Mouse (Mus musculus): ENCODE results near the gene Atp13a3.
A peak's percentile ranks its signal among the peaks of the same experiment; 100 is the strongest.
"Not testable (repeated sequence)": the region's sequence is repeated elsewhere in the genome, so short reads cannot be mapped to it uniquely, and the experiment has no call there.

Atp13a3 gene

DNA sequence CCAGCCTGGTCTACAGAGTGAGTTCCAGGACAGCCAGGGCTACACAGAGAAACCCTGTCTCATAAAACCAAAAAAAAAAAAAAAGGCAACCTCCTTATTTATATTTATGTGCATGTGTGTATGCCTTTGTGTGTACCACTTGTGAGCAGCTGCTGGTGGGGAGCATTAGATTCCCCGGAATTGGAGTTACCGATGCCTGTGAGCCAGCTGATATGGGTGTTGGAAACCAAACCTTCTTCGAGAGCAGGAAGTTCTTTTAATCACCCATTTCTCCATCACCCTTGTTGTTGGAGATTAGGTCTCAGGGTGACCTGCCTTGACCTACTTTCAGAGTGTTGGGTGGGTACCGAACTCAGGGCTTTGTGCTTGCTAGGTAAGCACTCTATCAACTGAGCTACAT is 5.1 kb upstream of the Atp13a3 start:
- DNase-seq, result no peak

- no peak for DNase-seq
These were observed 1.7 kb upstream of the Atp13a3 start for GRCm38 (mm10) chr16:30407513-30407912.

GRCm38 (mm10) chr16:30403528-30403927 is 2.2 kb downstream of the Atp13a3 start:
- DNase-seq, result no peak

GRCm38 (mm10) chr16:30397127-30398057 is 8.4 kb downstream of the Atp13a3 start:
- DNase-seq, result no peak

DNA sequence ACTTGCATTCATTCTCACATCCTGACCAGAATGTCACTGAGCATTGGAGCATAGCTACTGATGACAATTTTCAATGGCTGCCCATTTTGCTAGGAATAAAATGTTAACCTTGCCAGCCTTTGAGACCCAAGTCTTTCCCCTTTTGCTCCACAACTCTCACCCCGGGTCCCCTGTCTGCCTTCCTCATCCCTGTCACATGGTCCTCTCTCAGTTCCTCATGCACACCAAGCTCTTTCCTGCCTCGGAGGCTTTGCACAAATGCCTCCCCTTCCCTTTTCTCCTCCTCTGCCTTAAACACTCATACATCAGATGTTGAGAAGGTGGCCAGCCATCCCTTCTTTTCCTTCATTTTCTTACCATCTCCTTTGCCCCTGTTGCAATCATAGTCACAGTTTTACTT is 10.6 kb downstream of the Atp13a3 start:
- DNase-seq, result no peak

DNA sequence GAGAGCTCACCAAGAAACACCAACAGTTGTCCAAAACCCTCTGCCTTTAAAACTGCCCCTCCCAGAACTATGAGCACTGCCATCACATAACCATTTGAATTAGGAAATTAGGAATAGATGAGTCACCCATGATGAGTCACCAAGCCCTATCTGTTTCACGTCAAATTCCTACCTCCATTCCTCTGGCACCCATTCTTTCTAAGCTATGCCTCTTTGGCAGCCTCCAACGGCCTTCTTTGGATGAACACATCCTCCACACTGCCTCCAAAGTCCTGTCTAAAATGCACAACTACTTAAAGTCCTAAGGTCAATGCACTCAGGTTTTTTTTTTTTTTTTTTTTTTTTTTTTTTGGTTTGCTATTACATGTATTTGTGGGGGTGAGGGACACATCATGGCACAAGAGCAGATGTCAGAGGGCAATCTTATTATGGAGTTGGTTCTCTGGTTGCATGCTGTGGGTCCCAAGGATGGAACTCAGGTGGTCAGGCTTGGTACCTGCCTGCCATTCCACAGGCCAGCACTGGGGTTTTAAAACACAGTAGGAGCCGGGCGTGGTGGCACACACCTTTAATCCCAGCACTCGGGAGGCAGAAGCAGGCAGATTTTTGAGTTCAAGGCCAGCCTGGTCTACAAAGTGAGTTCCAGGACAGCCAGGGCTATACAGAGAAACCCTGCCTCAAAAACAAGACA is 15.0 kb downstream of the Atp13a3 start:
- no peak for DNase-seq

- DNase-seq, result no peak
These were observed 15.7 kb downstream of the Atp13a3 start for GRCm38 (mm10) chr16:30389831-30390649.

DNA sequence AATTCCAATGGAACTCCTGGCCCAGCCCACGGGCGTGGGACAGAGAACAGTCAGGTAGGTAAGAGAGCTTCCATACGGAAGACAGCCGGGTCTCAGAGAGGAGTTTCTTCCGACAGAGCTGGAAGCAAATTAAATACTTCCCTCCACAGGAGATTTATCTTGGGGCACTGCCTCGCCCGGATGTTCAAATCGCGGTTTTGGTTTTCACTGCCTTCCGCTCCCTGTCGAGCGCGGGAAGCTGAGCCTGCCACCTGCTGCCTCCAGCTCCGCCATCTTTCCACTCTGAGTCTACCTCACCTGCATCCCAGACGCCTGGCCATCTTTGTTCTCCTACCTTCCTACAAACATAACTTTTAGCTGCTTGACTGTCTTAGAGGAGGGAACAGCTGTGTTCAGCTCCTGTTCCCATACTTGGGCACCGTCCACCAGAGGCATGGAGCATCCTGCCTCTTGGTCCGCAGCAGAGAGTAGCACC is 16.5 kb downstream of the Atp13a3 start:
- DNase-seq, result peak; percentile 29

- DNase-seq, result peak; percentile 91
These were observed 17.1 kb downstream of the Atp13a3 start for GRCm38 (mm10) chr16:30388522-30389209.

DNA sequence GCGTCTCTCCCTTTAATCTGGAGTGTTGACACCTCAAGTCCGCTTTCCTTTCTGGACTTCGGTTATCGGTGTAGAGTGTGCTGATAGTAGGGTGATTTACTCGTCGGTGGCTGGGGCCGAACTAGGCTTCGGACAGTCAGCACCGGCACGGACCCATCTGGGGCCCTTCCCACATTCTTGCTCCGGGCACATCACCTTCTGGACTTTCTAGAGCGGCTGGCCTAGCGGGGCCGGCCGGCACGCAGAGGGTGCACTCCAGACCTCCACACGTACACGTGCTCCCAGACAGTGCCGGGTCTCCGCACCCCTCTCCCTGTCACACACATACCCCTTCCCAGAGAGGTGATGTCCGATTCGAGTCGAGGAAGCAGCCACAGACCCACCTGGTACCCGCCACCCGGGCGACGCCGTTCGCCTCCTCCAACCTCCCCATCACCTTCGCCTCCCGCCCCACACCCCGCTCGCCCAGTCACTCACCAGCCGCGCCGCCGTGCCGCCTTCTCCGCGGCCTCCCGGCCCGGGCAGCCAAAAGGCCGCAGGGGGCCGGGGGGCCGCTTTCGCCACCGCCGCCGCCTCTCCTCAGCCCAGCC is 17.8 kb downstream of the Atp13a3 start:
- peak; percentile 20 for DNase-seq

DNA sequence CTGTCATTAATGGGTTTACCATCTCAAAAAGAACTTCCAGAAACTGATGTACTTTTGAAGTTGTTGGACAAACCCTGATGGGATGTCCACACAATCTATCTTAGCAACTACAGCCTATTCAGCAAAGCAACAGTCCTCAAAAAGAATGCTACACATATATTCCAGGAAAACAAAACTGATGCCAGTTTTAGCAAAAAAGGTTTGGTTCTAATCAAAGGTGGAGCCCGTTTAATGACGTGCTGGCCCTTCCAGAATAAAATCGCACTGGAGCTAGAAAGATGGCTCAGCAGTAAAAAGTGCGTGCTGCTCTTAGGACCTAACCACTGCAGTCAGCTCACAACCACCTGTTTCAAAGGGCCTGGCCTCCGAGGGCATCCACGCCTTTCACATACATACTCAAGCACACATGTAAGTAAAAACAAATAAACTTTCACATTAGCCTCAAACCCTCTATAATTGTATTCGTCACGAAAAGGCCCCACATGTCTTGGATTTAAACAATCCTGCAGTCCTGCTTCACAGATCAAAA is 18.8 kb downstream of the Atp13a3 start:
- no peak for DNase-seq

- DNase-seq, result no peak
These were observed 20.2 kb downstream of the Atp13a3 start for GRCm38 (mm10) chr16:30385531-30385930.

- no peak for DNase-seq
These were observed 29.5 kb downstream of the Atp13a3 start for GRCm38 (mm10) chr16:30376237-30376636.

DNA sequence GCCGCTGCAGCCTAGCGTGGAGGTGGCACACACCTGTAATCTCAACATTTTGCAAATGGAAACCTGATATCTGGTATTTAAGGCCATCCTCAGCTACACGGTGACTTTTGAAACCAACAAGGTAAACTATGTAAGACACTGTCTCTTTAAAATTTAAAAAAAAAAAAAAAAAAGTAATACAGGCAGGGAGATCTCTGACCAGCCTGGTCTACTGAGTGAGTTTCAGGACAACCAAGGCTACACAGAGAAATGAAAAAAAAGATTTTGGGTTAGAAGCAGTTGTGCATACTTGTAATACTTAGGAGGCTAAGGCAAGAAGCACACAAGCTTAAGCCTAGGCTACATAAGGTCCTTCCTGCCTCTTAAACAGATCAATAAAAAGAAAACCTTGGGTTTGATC is 30.8 kb downstream of the Atp13a3 start:
- DNase-seq, result no peak

DNA sequence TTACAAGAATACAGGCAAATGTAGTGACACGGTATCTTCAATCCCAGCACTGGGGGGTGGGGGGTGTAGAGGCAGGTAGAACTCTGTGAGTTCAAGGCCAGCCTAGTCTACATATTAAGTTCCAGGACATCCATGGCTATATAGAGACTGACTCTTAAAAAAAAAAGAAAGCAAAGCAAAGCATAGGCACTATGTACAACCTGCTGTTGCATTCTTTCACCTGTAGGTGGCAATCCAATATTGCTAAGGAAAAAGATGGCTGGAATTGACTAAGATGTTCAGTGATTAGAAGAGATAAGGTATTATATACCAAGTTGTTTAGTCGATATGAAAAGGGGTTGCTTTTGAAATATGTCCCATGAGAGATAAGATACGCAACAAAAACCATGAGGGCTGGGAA is 31.5 kb downstream of the Atp13a3 start:
- DNase-seq, result peak; percentile 11

DNA sequence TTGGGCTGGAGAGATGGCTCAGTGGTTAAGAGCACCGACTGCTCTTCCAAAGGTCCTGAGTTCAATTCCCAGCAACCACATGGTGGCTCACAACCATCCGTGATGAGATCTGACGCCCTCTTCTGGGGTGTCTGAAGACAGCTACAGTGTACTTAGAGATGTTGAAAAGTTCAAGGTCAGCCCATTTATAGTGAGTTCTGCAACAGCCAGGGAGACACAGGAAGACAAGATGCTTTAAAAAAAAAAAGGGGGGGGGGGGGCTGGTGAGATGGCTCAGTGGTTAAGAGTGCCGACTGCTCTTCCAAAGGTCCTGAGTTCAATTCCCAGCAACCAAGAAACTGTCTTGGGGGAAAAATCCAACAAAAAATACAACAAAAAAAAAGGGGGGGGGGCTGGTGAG is 32.5 kb downstream of the Atp13a3 start:
- DNase-seq, result not testable (repeated sequence)

DNA sequence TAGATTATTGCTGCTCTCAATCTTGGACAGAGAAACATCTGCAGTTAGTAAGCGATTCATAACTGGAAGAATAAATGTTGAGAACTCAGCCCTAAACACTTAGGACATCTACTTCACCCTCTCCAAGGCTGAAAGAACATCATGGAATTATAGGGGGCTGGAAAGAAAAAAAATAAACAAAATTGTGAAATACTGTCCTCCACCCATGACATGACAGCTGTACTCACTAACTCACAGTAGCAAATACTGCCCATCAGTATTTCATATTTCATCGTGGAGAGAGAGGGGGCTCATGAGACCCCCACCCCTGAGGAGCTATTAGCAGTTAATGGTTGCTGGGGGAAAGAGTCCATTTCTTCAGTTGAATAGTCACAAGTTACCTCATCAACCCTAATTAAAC is 38.4 kb downstream of the Atp13a3 start:
- no peak for DNase-seq

DNA sequence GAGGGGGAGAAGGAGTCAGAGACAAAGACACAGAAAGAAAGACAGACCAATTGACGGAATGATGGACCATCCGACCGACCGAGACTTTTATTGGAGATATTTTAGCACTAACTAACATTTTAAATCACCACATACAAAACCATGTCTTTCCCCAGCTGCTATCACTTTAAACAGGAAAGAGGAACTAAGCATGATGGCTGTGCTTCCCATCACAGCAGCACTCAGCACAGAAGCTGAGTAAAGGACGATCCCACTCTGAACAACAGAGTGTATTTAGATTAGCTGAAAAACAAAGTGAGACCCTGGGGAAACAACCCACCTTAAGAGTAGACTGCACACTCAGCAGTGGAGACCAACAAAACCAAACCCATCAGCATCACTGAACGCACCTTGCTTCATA is 41.2 kb downstream of the Atp13a3 start:
- DNase-seq, result no peak

- DNase-seq, result no peak
These were observed 43.2 kb downstream of the Atp13a3 start for GRCm38 (mm10) chr16:30362528-30362927.

DNA sequence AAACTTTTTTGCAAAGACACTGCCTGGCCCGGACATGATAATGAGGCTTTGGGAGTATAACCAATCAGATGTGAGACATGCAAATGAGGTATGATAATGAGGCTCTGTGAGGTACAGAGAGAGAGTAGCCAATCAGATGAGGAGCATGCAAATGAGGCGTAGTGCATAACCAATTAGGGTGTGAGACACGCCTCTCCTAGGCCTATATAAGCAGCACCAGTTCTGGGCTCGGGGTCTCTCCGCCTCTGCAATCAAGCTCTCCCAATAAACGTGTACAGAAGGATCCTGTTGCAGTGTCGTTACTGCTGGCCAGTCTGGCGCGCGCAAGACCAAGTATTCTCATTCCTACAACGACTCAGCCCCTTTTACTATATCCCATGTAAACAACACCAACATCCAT is 52.3 kb downstream of the Atp13a3 start:
- not testable (repeated sequence) for DNase-seq

DNA sequence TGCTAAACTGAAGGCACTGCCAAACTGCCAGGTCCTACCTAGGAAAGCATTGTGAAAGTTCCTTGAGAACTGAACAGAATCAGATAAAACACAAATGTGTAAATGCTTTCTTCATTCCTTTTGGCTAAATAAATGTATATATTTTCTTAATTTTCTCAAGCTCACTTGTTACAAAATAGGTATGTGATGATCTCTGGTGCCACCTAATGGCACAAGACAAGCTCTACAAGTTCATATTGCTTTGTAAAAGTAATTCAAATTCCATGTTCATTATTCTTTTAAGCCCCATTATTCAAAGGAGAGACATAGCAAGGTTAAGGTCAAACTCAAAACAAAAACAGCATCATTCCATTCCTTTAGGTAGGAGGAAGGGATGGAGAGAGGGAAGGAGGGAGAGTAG is 91.5 kb downstream of the Atp13a3 start:
- no peak for DNase-seq

GRCm38 (mm10) chr16:30310647-30311046 is 95.1 kb downstream of the Atp13a3 start, which contains the start of gene Gp5:
Gene Gp5, minus strand, starts transcription at chr16:30310779.
- DNase-seq, result no peak
